14 mouse cellular contexts compared by ENCODE assay signal in the genomic region with DNA sequence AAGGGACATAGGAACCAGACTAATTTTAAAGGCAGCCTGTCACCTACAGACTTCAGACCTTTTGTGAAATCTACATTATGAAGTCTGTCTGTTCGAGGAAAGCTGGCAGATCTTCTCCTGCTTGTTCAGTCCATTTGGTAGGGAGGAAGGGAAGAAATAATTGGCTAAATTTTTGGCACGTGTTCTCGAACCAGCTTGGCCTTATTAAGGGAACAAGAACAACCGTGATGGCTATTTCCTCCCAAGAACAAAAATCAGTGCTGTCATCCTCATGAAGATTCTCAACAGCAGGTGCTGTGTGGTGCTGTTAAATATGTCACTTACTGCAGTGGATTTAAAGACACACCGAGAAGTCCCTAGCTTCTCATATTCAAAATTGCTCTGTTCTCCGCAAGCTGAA.
DNase-seq lines count a peak whose midpoint lies in the region; ATAC-seq and TF ChIP-seq lines count a peak whose summit lies in the region.
"Had no signal": no experiment of that assay in that cellular context is flagged by ENCODE, and none has a peak within 500 bp of the region (broad histone marks: within the 10 kb centered on the region; RNA-seq: fewer than 3 reads in every experiment).

No protein-coding gene starts in this region.

- TF ChIP-seq POLR2A in brain, embryonic 14.5 days (IDR thresholded peaks at IDR 0.05; ENCODE audit: borderline replicate concordance, extremely low read depth, insufficient read depth, insufficient read length, poor library complexity, severe bottlenecking) = no peak

- no peaks in the 10 kb centered on the region for H3K9me3 ChIP-seq in forebrain, postnatal 0 days (ENCODE audit: low read length)
- no peaks in the 10 kb centered on the region for H3K9me3 ChIP-seq in kidney, embryonic 15.5 days (replicated peaks)
- H3K9me3 ChIP-seq: limb, embryonic 15.5 days; midbrain, embryonic 12.5 days had no signal

- no peaks in the 10 kb centered on the region for H3K27me3 ChIP-seq in forebrain, postnatal 0 days (ENCODE audit: insufficient read depth, low read length)
- H3K27me3 ChIP-seq in kidney, embryonic 15.5 days = no peaks in the 10 kb centered on the region
- H3K27me3 ChIP-seq: limb, embryonic 15.5 days had no signal

- no peak overlapping the region for H3K27ac ChIP-seq in forebrain, postnatal 0 days (ENCODE audit: low read depth, low read length)
- no peak overlapping the region for H3K27ac ChIP-seq in kidney, embryonic 15.5 days
- H3K27ac ChIP-seq: kidney, postnatal 0 days; limb, embryonic 15.5 days; macrophage; midbrain, embryonic 12.5 days had no signal

- peaks cover 5% of the 10 kb centered on the region; the same call in 1 of the 2 replicates for H3K4me1 ChIP-seq in forebrain, postnatal 0 days (ENCODE audit: insufficient read depth)
- H3K4me1 ChIP-seq in kidney, embryonic 15.5 days = no peaks in the 10 kb centered on the region

- no peak overlapping the region for H3K4me2 ChIP-seq in forebrain, postnatal 0 days (ENCODE audit: low read depth)
- no peak overlapping the region for H3K4me2 ChIP-seq in kidney, embryonic 15.5 days
- H3K4me2 ChIP-seq: heart, embryonic 11.5 days; limb, embryonic 15.5 days had no signal

- TF ChIP-seq CTCF in brain, embryonic 14.5 days (IDR thresholded peaks at IDR 0.05; ENCODE audit: borderline replicate concordance, extremely low read depth, insufficient read depth, insufficient read length) = no peak
- no peak for TF ChIP-seq CTCF in forebrain, postnatal 0 days (IDR thresholded peaks at IDR 0.05; ENCODE audit: low read depth)

- peak; percentile 17 for DNase-seq in layer of hippocampus, adult 11-12 months (ENCODE audit: low spot score)
- DNase-seq in layer of hippocampus, postnatal 10 days (ENCODE audit: low spot score in 2 of 2) = no peak
- peak; percentile 78 for DNase-seq in brain, embryonic 14.5 days (ENCODE audit: low read depth)
- peak; percentile 77 for DNase-seq in cerebellum, adult 9-10 months
- peak; percentile 35 for DNase-seq in forebrain, postnatal 0 days
- DNase-seq in yolk sac, embryonic 10.5 days (ENCODE audit: low spot score) = no peak

- no peak overlapping the region for H3K4me3 ChIP-seq in forebrain, postnatal 0 days (ENCODE audit: low read depth, low read length)
- no peak overlapping the region for H3K4me3 ChIP-seq in kidney, embryonic 15.5 days (replicated peaks)
- H3K4me3 ChIP-seq: midbrain, embryonic 12.5 days had no signal

- no peak overlapping the region for H3K9ac ChIP-seq in forebrain, postnatal 0 days
- H3K9ac ChIP-seq in kidney, embryonic 15.5 days = no peak overlapping the region
- H3K9ac ChIP-seq: limb, embryonic 15.5 days; liver, postnatal 0 days; midbrain, embryonic 12.5 days had no signal

- 50% methylated on average over 6 of the region's 6 CpGs for WGBS in forebrain, postnatal 0 days
- 86% methylated on average over 6 of the region's 6 CpGs for WGBS in kidney, embryonic 15.5 days

- no peak; the same call in 1 of the 2 replicates for ATAC-seq in forebrain, postnatal 0 days
- ATAC-seq in kidney, embryonic 15.5 days (replicated peaks; ENCODE audit: low FRiP score) = no peak
- ATAC-seq: intestine, postnatal 0 days had no signal

- H3K36me3 ChIP-seq in forebrain, postnatal 0 days (ENCODE audit: insufficient read depth) = no peaks in the 10 kb centered on the region
- H3K36me3 ChIP-seq in kidney, embryonic 15.5 days = no peaks in the 10 kb centered on the region
- H3K36me3 ChIP-seq: limb, embryonic 15.5 days; midbrain, embryonic 12.5 days had no signal

Comparison
In these comparisons a context has a peak if more than half of its experiments do, and no peak if none do; other contexts are left out.
1. DNase-seq: peak in layer of hippocampus, adult 11-12 months (single experiment), brain, embryonic 14.5 days (single experiment), cerebellum, adult 9-10 months (single experiment) and forebrain, postnatal 0 days (single experiment); none in layer of hippocampus, postnatal 10 days (0 of 2) and yolk sac, embryonic 10.5 days (single experiment).